Mouse (Mus musculus): ENCODE measurements around the gene Tcl1b5. TPM values are rescaled to one million over a fixed set of nuclear protein-coding genes. Genes with fewer than 3 reads are reported as not detected.
"Not testable (repeated sequence)": the region's sequence is repeated elsewhere in the genome, so short reads cannot be mapped to it uniquely, and the experiment has no call there.

The Tcl1b5 gene
- polyA plus RNA-seq, 1 experiment from 2014 or later, result not detected

- Histone ChIP-seq H3K36me3 (ENCODE audit: insufficient read depth, low read length) (no peaks in the 10 kb centered on the region), H3K4me3 (ENCODE audit: low read depth, low read length) (no peak overlapping the region), H3K4me1 (ENCODE audit: insufficient read depth, low read depth, low read length) (no peaks in the 10 kb centered on the region), H3K4me2 (replicated peaks; ENCODE audit: low read depth, low read length) (no peak overlapping the region), H3K9me3 (ENCODE audit: low read length) (no peaks in the 10 kb centered on the region), H3K27me3 (replicated peaks; ENCODE audit: insufficient read depth, low read length) (no peaks in the 10 kb centered on the region), H3K9ac (replicated peaks; ENCODE audit: low read depth) (no peak overlapping the region), H3K27ac (ENCODE audit: low read length) (no peak overlapping the region)
- TF ChIP-seq EP300 (IDR thresholded peaks at IDR 0.05) (no peak), CTCF (IDR thresholded peaks at IDR 0.05) (no peak)
- WGBS, result 58% methylated on average over 2 of the region's 2 CpGs
- ATAC-seq (peak; percentile 56), DNase-seq (ENCODE audit: low spot score) (peak; percentile 27)
These were observed 2.8 kb upstream of the Tcl1b5 start for GRCm38 (mm10) chr12:105173366-105173765.

- not testable (repeated sequence) for ATAC-seq; H3K27ac ChIP-seq (ENCODE audit: low read length); H3K27me3 ChIP-seq (replicated peaks; ENCODE audit: insufficient read depth, low read length); H3K4me2 ChIP-seq (replicated peaks; ENCODE audit: low read depth, low read length); H3K9ac ChIP-seq (replicated peaks; ENCODE audit: low read depth); H3K4me3 ChIP-seq (ENCODE audit: low read depth, low read length); H3K36me3 ChIP-seq (ENCODE audit: insufficient read depth, low read length); H3K4me1 ChIP-seq (ENCODE audit: insufficient read depth, low read depth, low read length); H3K9me3 ChIP-seq (ENCODE audit: low read length); DNase-seq (ENCODE audit: low spot score)
- peak; percentile 38 for TF ChIP-seq CTCF (IDR thresholded peaks at IDR 0.05)
- WGBS, result 34% methylated on average over 2 of the region's 2 CpGs
These were observed 1.8 kb upstream of the Tcl1b5 start for GRCm38 (mm10) chr12:105174318-105174717.

- H3K9ac ChIP-seq (replicated peaks; ENCODE audit: low read depth); H3K4me2 ChIP-seq (replicated peaks; ENCODE audit: low read depth, low read length); H3K4me3 ChIP-seq (ENCODE audit: low read depth, low read length); H3K4me1 ChIP-seq (ENCODE audit: insufficient read depth, low read depth, low read length); H3K36me3 ChIP-seq (ENCODE audit: insufficient read depth, low read length); H3K27me3 ChIP-seq (replicated peaks; ENCODE audit: insufficient read depth, low read length); ATAC-seq; H3K9me3 ChIP-seq (ENCODE audit: low read length); H3K27ac ChIP-seq (ENCODE audit: low read length); DNase-seq (ENCODE audit: low spot score): not testable (repeated sequence)
- 52% methylated on average over 4 of the region's 4 CpGs for WGBS
These were observed 5.0 kb downstream of the Tcl1b5 start for GRCm38 (mm10) chr12:105181040-105181644.

GRCm38 (mm10) chr12:105188980-105189379 lies 12.8 kb downstream of the Tcl1b5 start:
- peak; percentile 43 for TF ChIP-seq CTCF (IDR thresholded peaks at IDR 0.05)
- H3K4me3 ChIP-seq (ENCODE audit: low read depth, low read length), result not testable (repeated sequence)

GRCm38 (mm10) chr12:105190743-105191142 lies 14.6 kb downstream of the Tcl1b5 start, which contains the start of gene Tcl1b3:
Tcl1b3 (plus strand) TSS chr12:105191043.
- not testable (repeated sequence) for DNase-seq (ENCODE audit: low spot score); ATAC-seq
- WGBS, result 90% methylated on average over 6 of the region's 6 CpGs

More at GRCm38 (mm10) chr12:105188980-105189379, 12.8 kb downstream of the Tcl1b5 start:
- WGBS, result 35% methylated on average over 2 of the region's 2 CpGs
- ATAC-seq; H3K4me2 ChIP-seq (replicated peaks; ENCODE audit: low read depth, low read length); H3K36me3 ChIP-seq (ENCODE audit: insufficient read depth, low read length); H3K9ac ChIP-seq (replicated peaks; ENCODE audit: low read depth); H3K4me1 ChIP-seq (ENCODE audit: insufficient read depth, low read depth, low read length); H3K27ac ChIP-seq (ENCODE audit: low read length); H3K9me3 ChIP-seq (ENCODE audit: low read length); H3K27me3 ChIP-seq (replicated peaks; ENCODE audit: insufficient read depth, low read length); DNase-seq (ENCODE audit: low spot score): not testable (repeated sequence)

GRCm38 (mm10) chr12:105199684-105200497 lies 23.7 kb downstream of the Tcl1b5 start:
- H3K4me2 ChIP-seq (replicated peaks; ENCODE audit: low read depth, low read length); DNase-seq (ENCODE audit: low spot score); H3K4me3 ChIP-seq (ENCODE audit: low read depth, low read length); H3K36me3 ChIP-seq (ENCODE audit: insufficient read depth, low read length); ATAC-seq; H3K27ac ChIP-seq (ENCODE audit: low read length); H3K4me1 ChIP-seq (ENCODE audit: insufficient read depth, low read depth, low read length); H3K9me3 ChIP-seq (ENCODE audit: low read length); H3K9ac ChIP-seq (replicated peaks; ENCODE audit: low read depth); H3K27me3 ChIP-seq (replicated peaks; ENCODE audit: insufficient read depth, low read length): not testable (repeated sequence)
- 65% methylated on average over 7 of the region's 7 CpGs for WGBS

More at GRCm38 (mm10) chr12:105190743-105191142, 14.6 kb downstream of the Tcl1b5 start, which contains the start of gene Tcl1b3:
- H3K9ac ChIP-seq (replicated peaks; ENCODE audit: low read depth); H3K9me3 ChIP-seq (ENCODE audit: low read length); H3K27ac ChIP-seq (ENCODE audit: low read length); H3K4me1 ChIP-seq (ENCODE audit: insufficient read depth, low read depth, low read length); H3K4me3 ChIP-seq (ENCODE audit: low read depth, low read length); H3K4me2 ChIP-seq (replicated peaks; ENCODE audit: low read depth, low read length); H3K27me3 ChIP-seq (replicated peaks; ENCODE audit: insufficient read depth, low read length); H3K36me3 ChIP-seq (ENCODE audit: insufficient read depth, low read length): not testable (repeated sequence)

DNA sequence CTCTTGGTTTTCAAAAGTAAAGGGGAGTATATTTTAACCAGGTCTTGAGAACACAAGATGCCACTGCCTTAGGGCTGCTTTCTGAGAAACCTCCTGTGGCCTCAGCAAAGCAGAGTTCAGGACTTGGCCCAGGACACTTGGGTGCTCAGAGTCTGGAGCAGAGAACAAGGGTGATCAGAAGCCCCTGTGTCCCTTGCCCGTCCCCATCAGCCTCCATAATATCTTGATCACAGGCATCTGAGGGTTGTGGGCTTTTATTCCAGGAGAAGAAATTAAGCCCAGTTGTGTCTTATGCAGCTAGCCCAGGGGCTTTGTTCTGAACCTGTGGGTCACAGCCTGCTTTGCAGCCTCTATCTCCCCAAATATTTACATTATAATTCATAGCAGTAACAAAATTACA lies 25.5 kb downstream of the Tcl1b5 start, which contains the start of gene Tcl1b4:
TSS of gene Tcl1b4 (plus strand) at position 301 of the 400 bp plus-strand sequence.
- not testable (repeated sequence) for H3K4me2 ChIP-seq (replicated peaks; ENCODE audit: low read depth, low read length); H3K4me1 ChIP-seq (ENCODE audit: insufficient read depth, low read depth, low read length); H3K9me3 ChIP-seq (ENCODE audit: low read length); H3K4me3 ChIP-seq (ENCODE audit: low read depth, low read length); H3K27me3 ChIP-seq (replicated peaks; ENCODE audit: insufficient read depth, low read length); H3K36me3 ChIP-seq (ENCODE audit: insufficient read depth, low read length); DNase-seq (ENCODE audit: low spot score); H3K9ac ChIP-seq (replicated peaks; ENCODE audit: low read depth); ATAC-seq; H3K27ac ChIP-seq (ENCODE audit: low read length)
- WGBS, result 71% methylated on average over 1 of the region's 1 CpGs
